Mouse (Mus musculus) T-cell, adult 66 days (primary cell): ENCODE measurements around the gene Ankrd28. TPM values are rescaled to one million over a fixed set of nuclear protein-coding genes. Genes with fewer than 3 reads are reported as not detected.

ENCODE experiments used
- total RNA-seq, 2 experiments: library from RNA; stranded (reverse); gene quantifications; 3 replicates in 1 of 2; 4 replicates in 1 of 2; pipeline ENCODE4 v1.2.4; 2023

Ankrd28 gene
- total RNA-seq: 10 to 100 TPM; 29.1 to 30.9 TPM

GRCm38 (mm10) chr14:31830571-31831369, at the start of gene Ankrd28:
Gene Ankrd28, minus strand, starts transcription at chr14:31830651.

Other genes with a start within 250 kb of the Ankrd28 start
- 1 to 10 TPM; 1.2 to 1.6 TPM for gene Colq, start 239.3 kb downstream of the Ankrd28 start, total RNA-seq
- not detected for gene Gm49387, start 189.8 kb downstream of the Ankrd28 start, total RNA-seq
- gene Btd, start 189.6 kb downstream of the Ankrd28 start, total RNA-seq: 10 to 100 TPM; 11.9 to 13.1 TPM
- gene Hacl1, start 189.4 kb downstream of the Ankrd28 start, total RNA-seq: 10 to 100 TPM; 11.3 to 15.8 TPM
- not detected for gene Galnt15, start 198.3 kb upstream of the Ankrd28 start, total RNA-seq